Mouse (Mus musculus) induced T-regulatory cell, adult 2 months (primary cell): ENCODE measurements at regions not wholly inside any gene's neighbourhood (a gene's known extent, or its start where the extent isn't known, plus 50 kb on each side); places are given as distances from the start of the nearest gene placed in this dataset.

ENCODE experiments used
- DNase-seq: peaks from one replicate; pipeline ENCODE4 v3.0.0-alpha.2; 2012; ENCODE audit warnings: low read depth

GRCm38 (mm10) chr17:62415152-62415551, 466.0 kb downstream of the Efna5 start:
- no peak for DNase-seq

- no peak for DNase-seq
These were observed 468.4 kb downstream of the Efna5 start for GRCm38 (mm10) chr17:62412666-62413180.

- no peak for DNase-seq
These were observed 477.4 kb downstream of the Efna5 start for GRCm38 (mm10) chr17:62403739-62404138.

- DNase-seq = no peak
These were observed 487.6 kb downstream of the Efna5 start for GRCm38 (mm10) chr17:62393355-62394006.

GRCm38 (mm10) chr17:62384053-62384452, 497.1 kb downstream of the Efna5 start:
- no peak for DNase-seq

- DNase-seq = no peak
These were observed 502.2 kb downstream of the Efna5 start for GRCm38 (mm10) chr17:62378868-62379417.

- DNase-seq = no peak
These were observed 512.0 kb downstream of the Efna5 start for GRCm38 (mm10) chr17:62369100-62369499.

- DNase-seq = no peak
These were observed 513.2 kb downstream of the Efna5 start for GRCm38 (mm10) chr17:62367937-62368336.

- DNase-seq = no peak
These were observed 522.8 kb downstream of the Efna5 start for GRCm38 (mm10) chr17:62358323-62358722.

GRCm38 (mm10) chr17:62337890-62338557, 543.1 kb downstream of the Efna5 start:
- DNase-seq = no peak

- DNase-seq = no peak
These were observed 550.9 kb downstream of the Efna5 start for GRCm38 (mm10) chr17:62330226-62330625.

GRCm38 (mm10) chr17:62326844-62327243, 554.3 kb downstream of the Efna5 start:
- no peak for DNase-seq

- DNase-seq = no peak
These were observed 562.1 kb downstream of the Efna5 start for GRCm38 (mm10) chr17:62319033-62319432.

GRCm38 (mm10) chr17:62310059-62310458, 571.1 kb downstream of the Efna5 start:
- peak; percentile 7 for DNase-seq

- no peak for DNase-seq
These were observed 574.0 kb downstream of the Efna5 start for GRCm38 (mm10) chr17:62307111-62307510.

- DNase-seq = no peak
These were observed 574.6 kb downstream of the Efna5 start for GRCm38 (mm10) chr17:62306524-62306923.

GRCm38 (mm10) chr17:62305140-62305539, 576.0 kb downstream of the Efna5 start:
- no peak for DNase-seq

- DNase-seq = no peak
These were observed 577.0 kb downstream of the Efna5 start for GRCm38 (mm10) chr17:62304073-62304472.

- no peak for DNase-seq
These were observed 581.2 kb downstream of the Efna5 start for GRCm38 (mm10) chr17:62299875-62300274.

- no peak for DNase-seq
These were observed 583.6 kb downstream of the Efna5 start for GRCm38 (mm10) chr17:62297393-62298060.

GRCm38 (mm10) chr17:62295412-62295811, 585.7 kb downstream of the Efna5 start:
- DNase-seq = no peak

- no peak for DNase-seq
These were observed 588.4 kb downstream of the Efna5 start for GRCm38 (mm10) chr17:62292703-62293102.

GRCm38 (mm10) chr17:62287666-62288065, 593.5 kb downstream of the Efna5 start:
- no peak for DNase-seq
